Mouse (Mus musculus): ENCODE results near the gene Tm6sf2. TPM values are rescaled to one million over a fixed set of nuclear protein-coding genes. Genes with fewer than 3 reads are reported as not detected.

Gene Tm6sf2
- polyA plus RNA-seq, 1 experiment from 2014 or later = 0.53 TPM

DNA sequence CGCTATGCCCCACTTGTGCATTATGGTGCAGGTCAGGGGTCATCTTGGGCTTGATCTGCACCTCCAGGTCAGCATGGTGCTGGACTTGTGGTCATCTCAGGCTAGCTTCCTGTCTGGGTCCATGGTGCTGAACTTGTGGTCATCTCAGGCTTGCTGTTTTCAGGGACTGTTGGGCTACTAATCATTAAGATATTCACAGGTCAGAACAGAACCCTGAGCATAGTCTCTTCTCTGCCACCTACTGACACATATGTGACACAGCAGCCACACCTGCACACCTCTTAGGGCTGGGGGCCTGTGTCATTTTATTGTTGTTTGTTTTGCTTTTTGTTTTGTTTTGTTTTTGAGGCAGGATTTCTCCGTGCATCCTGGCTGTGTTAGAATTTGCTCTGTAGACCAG lies 50.1 kb downstream of the Tm6sf2 start:
- Histone ChIP-seq H3K27me3 (ENCODE audit: control insufficient read depth, insufficient read depth, low read length) (peaks cover 4% of the 10 kb centered on the region; the same call in 1 of the 2 replicates), H3K36me3 (ENCODE audit: control insufficient read depth, insufficient read depth, low read length) (no peaks in the 10 kb centered on the region), H3K4me3 (ENCODE audit: low read depth, low read length) (no peak overlapping the region), H3K4me1 (ENCODE audit: control insufficient read depth, insufficient read depth, low read length) (peaks cover 3% of the 10 kb centered on the region; the same call in 1 of the 2 replicates), H3K9me3 (ENCODE audit: control insufficient read depth, low read length) (no peaks in the 10 kb centered on the region), H3K9ac (ENCODE audit: low read length) (no peak overlapping the region), H3K27ac (ENCODE audit: low read depth, low read length) (no peak overlapping the region), H3K4me2 (ENCODE audit: low read depth) (no peak overlapping the region)
- WGBS = 49% methylated on average over 2 of the region's 2 CpGs
- ATAC-seq (ENCODE audit: insufficient read depth, low FRiP score, low TSS enrichment) (no peak), DNase-seq (ENCODE audit: low spot score) (no peak)

DNA sequence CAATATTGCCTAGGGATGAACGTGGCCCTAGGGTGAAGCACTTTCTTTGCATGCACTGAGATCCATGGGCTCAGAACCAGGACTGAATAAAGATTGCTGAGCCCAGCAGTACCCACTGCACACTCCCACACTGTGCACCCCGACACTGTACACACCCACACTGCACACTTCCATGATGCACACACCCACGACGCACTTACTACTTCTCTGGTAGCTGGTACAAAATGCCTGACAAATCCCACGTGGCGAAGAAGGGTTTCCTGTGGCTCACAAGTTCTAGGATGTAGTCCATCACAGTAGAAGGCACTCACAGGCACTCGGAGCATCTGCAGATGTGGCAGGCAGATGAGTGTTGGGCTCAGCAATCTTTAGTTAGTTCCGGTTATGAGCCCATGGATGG lies 52.3 kb downstream of the Tm6sf2 start:
- no peak overlapping the region for H3K27ac ChIP-seq (ENCODE audit: low read depth, low read length)
- H3K36me3 ChIP-seq (ENCODE audit: control insufficient read depth, insufficient read depth, low read length) = no peaks in the 10 kb centered on the region
- H3K4me1 ChIP-seq (ENCODE audit: control insufficient read depth, insufficient read depth, low read length) = no peaks in the 10 kb centered on the region
- no peak overlapping the region for H3K9ac ChIP-seq (ENCODE audit: low read length)
- no peak overlapping the region for H3K4me3 ChIP-seq (ENCODE audit: low read depth, low read length)
- no peaks in the 10 kb centered on the region for H3K9me3 ChIP-seq (ENCODE audit: control insufficient read depth, low read length)
- ATAC-seq (ENCODE audit: insufficient read depth, low FRiP score, low TSS enrichment) = no peak
- DNase-seq (ENCODE audit: low spot score) = no peak
- 70% methylated on average over 8 of the region's 8 CpGs for WGBS
- no peak overlapping the region for H3K4me2 ChIP-seq (ENCODE audit: low read depth)
- H3K27me3 ChIP-seq (ENCODE audit: control insufficient read depth, insufficient read depth, low read length) = no peaks in the 10 kb centered on the region

DNA sequence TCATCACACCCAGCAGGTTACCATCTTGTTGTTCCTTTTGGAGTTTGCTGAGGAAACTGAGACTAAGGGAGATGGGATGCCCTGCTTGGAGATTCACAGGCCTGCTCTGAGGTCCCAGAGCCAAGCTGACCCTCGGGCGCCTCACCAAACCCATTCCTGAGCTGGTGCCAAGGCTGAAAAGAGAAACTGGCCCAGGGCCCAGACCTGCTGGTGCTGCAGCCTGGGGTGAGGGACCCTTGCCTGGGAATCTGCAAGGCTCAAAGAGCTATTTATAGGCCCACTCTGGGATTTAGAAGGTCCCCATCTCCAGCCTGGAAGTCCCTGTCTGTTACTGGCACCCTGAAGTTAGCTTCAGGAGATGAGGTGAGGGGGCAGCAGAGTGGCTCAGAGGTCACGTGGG lies 55.7 kb downstream of the Tm6sf2 start:
- Histone ChIP-seq H3K4me3 (ENCODE audit: low read depth, low read length) (no peak overlapping the region), H3K9me3 (ENCODE audit: control insufficient read depth, low read length) (no peaks in the 10 kb centered on the region), H3K27ac (ENCODE audit: low read depth, low read length) (no peak overlapping the region), H3K4me2 (ENCODE audit: low read depth) (no peak overlapping the region), H3K27me3 (ENCODE audit: control insufficient read depth, insufficient read depth, low read length) (no peaks in the 10 kb centered on the region), H3K36me3 (ENCODE audit: control insufficient read depth, insufficient read depth, low read length) (peaks cover 4% of the 10 kb centered on the region), H3K9ac (ENCODE audit: low read length) (no peak overlapping the region), H3K4me1 (ENCODE audit: control insufficient read depth, insufficient read depth, low read length) (peaks cover 3% of the 10 kb centered on the region)
- WGBS = 85% methylated on average over 3 of the region's 3 CpGs
- DNase-seq (ENCODE audit: low spot score) (no peak), ATAC-seq (ENCODE audit: insufficient read depth, low FRiP score, low TSS enrichment) (no peak)

DNA sequence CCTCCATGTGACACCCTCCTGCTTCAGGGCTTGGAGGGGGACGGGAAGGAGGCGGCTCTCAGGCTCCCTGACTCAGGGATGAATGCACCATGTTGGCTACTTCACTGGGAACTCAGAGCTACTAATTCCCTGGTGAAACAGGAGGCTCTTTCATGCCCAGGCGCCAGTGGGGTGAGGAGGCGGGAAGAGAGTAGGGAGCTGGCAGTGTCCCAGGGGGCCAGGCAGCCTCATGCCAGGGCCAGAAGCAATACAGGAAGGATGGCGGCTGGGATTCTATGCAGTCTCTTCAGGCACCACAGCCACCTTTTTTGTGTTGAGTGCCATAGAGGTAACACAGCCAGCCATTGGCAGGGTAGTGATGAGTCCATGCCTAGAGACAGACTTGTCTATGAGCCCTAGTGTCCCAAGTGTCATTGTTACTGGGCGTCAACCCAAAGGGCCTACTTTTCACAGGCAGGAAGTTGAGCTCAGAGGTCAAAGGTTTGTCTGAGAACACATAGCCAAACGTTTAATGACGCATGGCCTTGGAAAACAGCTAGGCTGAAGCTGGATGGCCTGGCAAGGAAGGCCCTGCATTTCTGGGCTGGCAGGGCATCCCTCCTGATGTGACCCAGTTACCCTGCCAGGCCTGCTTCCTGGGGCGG lies 56.7 kb downstream of the Tm6sf2 start:
- Histone ChIP-seq H3K4me2 (ENCODE audit: low read depth) (no peak overlapping the region), H3K9me3 (ENCODE audit: control insufficient read depth, low read length) (no peaks in the 10 kb centered on the region), H3K9ac (ENCODE audit: low read length) (no peak overlapping the region), H3K36me3 (ENCODE audit: control insufficient read depth, insufficient read depth, low read length) (peaks cover 6% of the 10 kb centered on the region), H3K27ac (ENCODE audit: low read depth, low read length) (no peak overlapping the region), H3K4me1 (ENCODE audit: control insufficient read depth, insufficient read depth, low read length) (peaks cover 3% of the 10 kb centered on the region), H3K27me3 (ENCODE audit: control insufficient read depth, insufficient read depth, low read length) (no peaks in the 10 kb centered on the region), H3K4me3 (ENCODE audit: low read depth, low read length) (no peak overlapping the region)
- ATAC-seq (ENCODE audit: insufficient read depth, low FRiP score, low TSS enrichment) (no peak), DNase-seq (ENCODE audit: low spot score) (no peak)
- WGBS = 70% methylated on average over 9 of the region's 9 CpGs

Small RNA genes lying within 50 kb of the gene (microRNA-seq; reads per million reads assigned to microRNA genes)
- 0.78 reads per million for gene Mir7066

Other genes with a start within 250 kb of the Tm6sf2 start
- 28.8 and 31.2 TPM in 2 replicates for gene Pbx4, start 240.4 kb upstream of the Tm6sf2 start, polyA plus RNA-seq (2014; fragmentation: Nextera tagmentation; extraction: Ambion mirVana)
- gene Cilp2, start 185.2 kb upstream of the Tm6sf2 start, polyA plus RNA-seq (2014; fragmentation: Nextera tagmentation; extraction: Ambion mirVana) = 0.47 and 0.86 TPM in 2 replicates
- 4.1 and 4.8 TPM in 2 replicates for gene Tssk6, start 170.7 kb upstream of the Tm6sf2 start, polyA plus RNA-seq (2014; fragmentation: Nextera tagmentation; extraction: Ambion mirVana)
- gene Ndufa13, start 170.4 kb upstream of the Tm6sf2 start, polyA plus RNA-seq (2014; fragmentation: Nextera tagmentation; extraction: Ambion mirVana) = 151 and 161 TPM in 2 replicates
- gene Yjefn3, start 170.2 kb upstream of the Tm6sf2 start, polyA plus RNA-seq (2014; fragmentation: Nextera tagmentation; extraction: Ambion mirVana) = 3.7 and 5.0 TPM in 2 replicates
- 80.7 and 92.7 TPM in 2 replicates for gene Gatad2a, start 76.5 kb upstream of the Tm6sf2 start, polyA plus RNA-seq (2014; fragmentation: Nextera tagmentation; extraction: Ambion mirVana)
- gene Mau2, start 30.2 kb upstream of the Tm6sf2 start, polyA plus RNA-seq (2014; fragmentation: Nextera tagmentation; extraction: Ambion mirVana) = 57.3 and 62.1 TPM in 2 replicates
- 39.2 and 39.5 TPM in 2 replicates for gene Sugp1, start 30.1 kb upstream of the Tm6sf2 start, polyA plus RNA-seq (2014; fragmentation: Nextera tagmentation; extraction: Ambion mirVana)
- gene Hapln4, start 10.5 kb downstream of the Tm6sf2 start, polyA plus RNA-seq (2014; fragmentation: Nextera tagmentation; extraction: Ambion mirVana) = 0.21 and 0.27 TPM in 2 replicates
- gene Ncan, start 47.9 kb downstream of the Tm6sf2 start, polyA plus RNA-seq (2014; fragmentation: Nextera tagmentation; extraction: Ambion mirVana) = 55.8 and 59.7 TPM in 2 replicates
- 18.9 and 20.6 TPM in 2 replicates for gene Nr2c2ap, start 58.4 kb downstream of the Tm6sf2 start, polyA plus RNA-seq (2014; fragmentation: Nextera tagmentation; extraction: Ambion mirVana)
- 13.0 and 13.3 TPM in 2 replicates for gene Rfxank, start 66.2 kb downstream of the Tm6sf2 start, polyA plus RNA-seq (2014; fragmentation: Nextera tagmentation; extraction: Ambion mirVana)
- gene Borcs8, start 66.6 kb downstream of the Tm6sf2 start, polyA plus RNA-seq (2014; fragmentation: Nextera tagmentation; extraction: Ambion mirVana) = 52.1 and 52.2 TPM in 2 replicates
- 0.39 and 0.58 TPM in 2 replicates for gene Mef2b, start 66.8 kb downstream of the Tm6sf2 start, polyA plus RNA-seq (2014; fragmentation: Nextera tagmentation; extraction: Ambion mirVana)
- gene Tmem161a, start 99.4 kb downstream of the Tm6sf2 start, polyA plus RNA-seq (2014; fragmentation: Nextera tagmentation; extraction: Ambion mirVana) = 36.4 and 36.8 TPM in 2 replicates
- gene Slc25a42, start 139.4 kb downstream of the Tm6sf2 start, polyA plus RNA-seq (2014; fragmentation: Nextera tagmentation; extraction: Ambion mirVana) = 2.4 TPM in 2 replicates
- 48.3 and 50.6 TPM in 2 replicates for gene Sugp2, start 161.3 kb downstream of the Tm6sf2 start, polyA plus RNA-seq (2014; fragmentation: Nextera tagmentation; extraction: Ambion mirVana)
- 37.9 and 43.2 TPM in 2 replicates for gene Armc6, start 161.5 kb downstream of the Tm6sf2 start, polyA plus RNA-seq (2014; fragmentation: Nextera tagmentation; extraction: Ambion mirVana)
- 77.7 and 80.4 TPM in 2 replicates for gene Homer3, start 209.9 kb downstream of the Tm6sf2 start, polyA plus RNA-seq (2014; fragmentation: Nextera tagmentation; extraction: Ambion mirVana)
- gene Ddx49, start 229.6 kb downstream of the Tm6sf2 start, polyA plus RNA-seq (2014; fragmentation: Nextera tagmentation; extraction: Ambion mirVana) = 51.4 and 55.2 TPM in 2 replicates
- gene Cope, start 229.6 kb downstream of the Tm6sf2 start, polyA plus RNA-seq (2014; fragmentation: Nextera tagmentation; extraction: Ambion mirVana) = 272 and 283 TPM in 2 replicates
- gene Cers1, start 242.9 kb downstream of the Tm6sf2 start, polyA plus RNA-seq (2014; fragmentation: Nextera tagmentation; extraction: Ambion mirVana) = 6.8 and 6.9 TPM in 2 replicates